ENCODE assay signal across 8 mouse cellular contexts in the genomic region with DNA sequence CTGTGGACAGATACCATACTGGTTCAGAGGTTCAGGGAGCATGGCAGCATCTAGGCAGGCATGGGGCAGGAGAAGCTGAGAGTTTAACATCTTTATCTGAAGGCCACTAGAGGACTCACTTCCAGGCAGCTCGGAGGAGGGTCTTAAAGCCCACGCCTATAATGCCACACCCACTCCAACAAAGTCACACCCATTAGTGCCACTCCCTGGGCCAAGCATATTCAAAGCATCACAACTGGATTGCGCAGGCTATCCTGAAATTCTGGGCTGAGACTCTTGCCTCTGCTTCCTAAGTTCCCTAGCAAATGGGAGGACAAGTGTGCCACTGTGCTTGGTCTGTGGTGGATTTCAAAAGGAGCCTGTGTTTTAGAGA. TPM values are rescaled to one million over a fixed set of nuclear protein-coding genes. Genes with fewer than 3 reads are reported as not detected.
DNase-seq lines count a peak whose midpoint lies in the region; ATAC-seq and TF ChIP-seq lines count a peak whose summit lies in the region.

No protein-coding gene starts in this region.

- H3K4me1 ChIP-seq in embryonic facial prominence, embryonic 13.5 days, result peaks cover 30% of the 10 kb centered on the region
- peaks cover 47% of the 10 kb centered on the region for H3K4me1 ChIP-seq in hindbrain, embryonic 10.5 days (replicated peaks)
- peaks cover 12% of the 10 kb centered on the region; the same call in 1 of the 2 replicates for H3K4me1 ChIP-seq in lung, postnatal 0 days (ENCODE audit: insufficient read depth, low read depth, low read length)
- peaks cover 27% of the 10 kb centered on the region for H3K4me1 ChIP-seq in stomach, embryonic 16.5 days (ENCODE audit: control insufficient read depth, insufficient read depth, low read length)

- peak; percentile 65 for ATAC-seq in embryonic facial prominence, embryonic 13.5 days (ENCODE audit: insufficient number of reproducible peaks, insufficient read depth, low FRiP score, low TSS enrichment, low read depth)
- ATAC-seq in lung, postnatal 0 days, result peak; percentile 81
- peak; percentile 79 for ATAC-seq in stomach, embryonic 16.5 days (ENCODE audit: insufficient read depth, low FRiP score)

- no peak for TF ChIP-seq EP300 in lung, postnatal 0 days (IDR thresholded peaks at IDR 0.05)

- H3K9ac ChIP-seq in embryonic facial prominence, embryonic 13.5 days, result peak overlapping the region; percentile 66
- no peak overlapping the region for H3K9ac ChIP-seq in lung, postnatal 0 days (replicated peaks; ENCODE audit: low read depth)
- peak overlapping the region; percentile 71 for H3K9ac ChIP-seq in stomach, embryonic 16.5 days (ENCODE audit: low read length)

- WGBS in embryonic facial prominence, embryonic 13.5 days, result 1% methylated on average over 3 of the region's 3 CpGs
- 6% methylated on average over 3 of the region's 3 CpGs for WGBS in hindbrain, embryonic 10.5 days
- WGBS in lung, postnatal 0 days, result 7% methylated on average over 3 of the region's 3 CpGs
- 3% methylated on average over 3 of the region's 3 CpGs for WGBS in stomach, embryonic 16.5 days

- no peaks in the 10 kb centered on the region for H3K36me3 ChIP-seq in embryonic facial prominence, embryonic 13.5 days
- H3K36me3 ChIP-seq in hindbrain, embryonic 10.5 days, result peaks cover 12% of the 10 kb centered on the region
- no peaks in the 10 kb centered on the region for H3K36me3 ChIP-seq in lung, postnatal 0 days (ENCODE audit: insufficient read depth, low read length)
- H3K36me3 ChIP-seq in stomach, embryonic 16.5 days (ENCODE audit: control insufficient read depth, insufficient read depth, low read length), result no peaks in the 10 kb centered on the region

- DNase-seq in layer of hippocampus, adult 2 months (ENCODE audit: low spot score in 2 of 2), result no peak
- no peak for DNase-seq in layer of hippocampus, postnatal 25 days (ENCODE audit: extremely low spot score in 1 of 2, low spot score in 1 of 2)
- DNase-seq in hindbrain, embryonic 10.5 days (ENCODE audit: low spot score), result peak; percentile 51
- peak; percentile 89 for DNase-seq in lung, postnatal 0 days (ENCODE audit: low spot score)
- DNase-seq in left cerebral cortex, adult 8-10 months (ENCODE audit: low spot score in 2 of 2), result no peak
- DNase-seq in adrenal gland, adult (ENCODE audit: inconsistent age in 2 of 2, low spot score in 1 of 2), result no peak

- peak overlapping the region; percentile 61 for H3K4me2 ChIP-seq in embryonic facial prominence, embryonic 13.5 days
- H3K4me2 ChIP-seq in lung, postnatal 0 days (replicated peaks; ENCODE audit: low read depth, low read length), result peak overlapping the region; percentile 45; the same call in 1 of the 2 replicates
- peak overlapping the region; percentile 61 for H3K4me2 ChIP-seq in stomach, embryonic 16.5 days (ENCODE audit: low read depth, low read length)

- TF ChIP-seq CTCF in layer of hippocampus, adult 2 months (conservative IDR thresholded peaks at IDR 0.05), result peak; percentile 35
- TF ChIP-seq CTCF in lung, postnatal 0 days (IDR thresholded peaks at IDR 0.05), result peak; percentile 63

- H3K4me3 ChIP-seq in layer of hippocampus, adult 2 months, result no peak overlapping the region
- peak overlapping the region; percentile 33 for H3K4me3 ChIP-seq in embryonic facial prominence, embryonic 13.5 days
- H3K4me3 ChIP-seq in hindbrain, embryonic 10.5 days, result peak overlapping the region; percentile 36
- no peak overlapping the region for H3K4me3 ChIP-seq in lung, postnatal 0 days (ENCODE audit: low read depth, low read length)
- peak overlapping the region; percentile 44 for H3K4me3 ChIP-seq in stomach, embryonic 16.5 days (replicated peaks; ENCODE audit: low read length)

- no peaks in the 10 kb centered on the region for H3K9me3 ChIP-seq in embryonic facial prominence, embryonic 13.5 days
- H3K9me3 ChIP-seq in hindbrain, embryonic 10.5 days, result peaks cover 5% of the 10 kb centered on the region; the same call in 1 of the 2 replicates
- no peaks in the 10 kb centered on the region for H3K9me3 ChIP-seq in lung, postnatal 0 days (ENCODE audit: low read length)
- H3K9me3 ChIP-seq in stomach, embryonic 16.5 days (replicated peaks; ENCODE audit: control insufficient read depth, low read length), result no peaks in the 10 kb centered on the region

- peaks cover 4% of the 10 kb centered on the region for H3K27me3 ChIP-seq in embryonic facial prominence, embryonic 13.5 days
- H3K27me3 ChIP-seq in hindbrain, embryonic 10.5 days (ENCODE audit: insufficient read depth, poor library complexity, severe bottlenecking), result peaks cover 11% of the 10 kb centered on the region
- no peaks in the 10 kb centered on the region for H3K27me3 ChIP-seq in lung, postnatal 0 days (replicated peaks; ENCODE audit: insufficient read depth, low read length)
- H3K27me3 ChIP-seq in stomach, embryonic 16.5 days (ENCODE audit: control insufficient read depth, insufficient read depth, low read length), result 0 out of 2 replicates have a peak, but pooled peaks cover 1% of the 10 kb centered on the region

- peak overlapping the region; percentile 79 for H3K27ac ChIP-seq in layer of hippocampus, adult 2 months
- H3K27ac ChIP-seq in embryonic facial prominence, embryonic 13.5 days, result peak overlapping the region; percentile 92
- peak overlapping the region; percentile 84 for H3K27ac ChIP-seq in hindbrain, embryonic 10.5 days
- H3K27ac ChIP-seq in lung, postnatal 0 days (ENCODE audit: low read length), result peak overlapping the region; percentile 81
- peak overlapping the region; percentile 97 for H3K27ac ChIP-seq in stomach, embryonic 16.5 days (ENCODE audit: low read length)

RNA-seq across cellular contexts. Expression of a gene that starts 7.2 kb away (rescaled TPM):
- 100 to 1,000 TPM; 306 to 335 TPM for total RNA-seq in layer of hippocampus, adult 2 months (2021)
- 100 to 1,000 TPM; 318 to 353 TPM for total RNA-seq in layer of hippocampus, postnatal 25 days (2021)
- polyA plus RNA-seq in embryonic facial prominence, embryonic 13.5 days (2015; fragmentation: Nextera tagmentation; extraction: Ambion mirVana), result 48.5 and 54.1 TPM in 2 replicates
- 90.0 and 118 TPM in 2 replicates for polyA plus RNA-seq in hindbrain, embryonic 10.5 days (2016; fragmentation: Nextera tagmentation; extraction: Ambion mirVana)
- 59.2 and 63.4 TPM in 2 replicates for polyA plus RNA-seq in lung, postnatal 0 days (2015; fragmentation: Nextera tagmentation; extraction: Ambion mirVana)
- 57.3 and 60.4 TPM in 2 replicates for polyA plus RNA-seq in stomach, embryonic 16.5 days (2015; fragmentation: Nextera tagmentation; extraction: Ambion mirVana)
- total RNA-seq in left cerebral cortex, adult 8-10 months (2022), result 100 to 1,000 TPM; 281 to 320 (median 303) TPM

RNA-seq across cellular contexts. Expression of a gene that starts 26.5 kb away (rescaled TPM):
- not detected for total RNA-seq in layer of hippocampus, adult 2 months (2021)
- not detected for total RNA-seq in layer of hippocampus, postnatal 25 days (2021)
- polyA plus RNA-seq in embryonic facial prominence, embryonic 13.5 days (2015; fragmentation: Nextera tagmentation; extraction: Ambion mirVana), result 0.10 TPM in 1 of 2 replicates, not detected in the other
- polyA plus RNA-seq in hindbrain, embryonic 10.5 days (2016; fragmentation: Nextera tagmentation; extraction: Ambion mirVana), result 4.2 and 4.7 TPM in 2 replicates
- 0.26 and 0.33 TPM in 2 replicates for polyA plus RNA-seq in lung, postnatal 0 days (2015; fragmentation: Nextera tagmentation; extraction: Ambion mirVana)
- polyA plus RNA-seq in stomach, embryonic 16.5 days (2015; fragmentation: Nextera tagmentation; extraction: Ambion mirVana), result 0.56 and 0.75 TPM in 2 replicates
- total RNA-seq in left cerebral cortex, adult 8-10 months (2022), result not detected

RNA-seq across cellular contexts. Expression of a gene that starts 33.0 kb away (rescaled TPM):
- 1 to 10 TPM; 1.2 to 1.9 TPM for total RNA-seq in layer of hippocampus, adult 2 months (2021)
- total RNA-seq in layer of hippocampus, postnatal 25 days (2021), result 1 to 10 TPM; 1.3 to 1.4 TPM
- polyA plus RNA-seq in embryonic facial prominence, embryonic 13.5 days (2015; fragmentation: Nextera tagmentation; extraction: Ambion mirVana), result 3.4 and 5.9 TPM in 2 replicates
- 1.6 and 6.5 TPM in 2 replicates for polyA plus RNA-seq in hindbrain, embryonic 10.5 days (2016; fragmentation: Nextera tagmentation; extraction: Ambion mirVana)
- polyA plus RNA-seq in lung, postnatal 0 days (2015; fragmentation: Nextera tagmentation; extraction: Ambion mirVana), result 2.0 and 3.1 TPM in 2 replicates
- polyA plus RNA-seq in stomach, embryonic 16.5 days (2015; fragmentation: Nextera tagmentation; extraction: Ambion mirVana), result 8.6 and 9.1 TPM in 2 replicates
- 1 to 10 TPM; 2.1 to 3.2 (median 2.6) TPM for total RNA-seq in left cerebral cortex, adult 8-10 months (2022)

Comparison
In these comparisons a context has a peak if more than half of its experiments do, and no peak if none do; other contexts are left out.
1. DNase-seq: peak in hindbrain, embryonic 10.5 days (single experiment) and lung, postnatal 0 days (single experiment); none in layer of hippocampus, adult 2 months (0 of 2), layer of hippocampus, postnatal 25 days (0 of 2), left cerebral cortex, adult 8-10 months (0 of 2) and adrenal gland, adult (0 of 2).
2. H3K4me3 ChIP-seq: peak in embryonic facial prominence, embryonic 13.5 days (single experiment), hindbrain, embryonic 10.5 days (single experiment) and stomach, embryonic 16.5 days (single experiment); none in layer of hippocampus, adult 2 months (single experiment) and lung, postnatal 0 days (single experiment).
3. Peak in every context shown above with its lines, with median percentiles within 50 percentile points of each other: H3K27ac ChIP-seq, ATAC-seq and H3K4me2 ChIP-seq.